Mouse (Mus musculus): ENCODE results near the gene Stx7. TPM values are rescaled to one million over a fixed set of nuclear protein-coding genes. Genes with fewer than 3 reads are reported as not detected.

Gene Stx7
- total RNA-seq, 2 experiments from 2014 or later, result 41.5 to 47.2 TPM

GRCm38 (mm10) chr10:24164909-24165304, 15.8 kb downstream of the Stx7 start:
- intact Hi-C loops (cut with DNase I), result no loop called here

GRCm38 (mm10) chr10:24165526-24166055, 16.5 kb downstream of the Stx7 start:
- intact Hi-C loops (cut with DNase I), result no loop called here
- DNase-seq (ENCODE audit: low spot score), result no peak

More at GRCm38 (mm10) chr10:24164909-24165304, 15.8 kb downstream of the Stx7 start:
- DNase-seq (ENCODE audit: low spot score), result no peak

GRCm38 (mm10) chr10:24167978-24168583, 19.0 kb downstream of the Stx7 start:
- intact Hi-C loops (cut with DNase I), result no loop called here
- no peak for DNase-seq (ENCODE audit: low spot score)

- no peak for DNase-seq (ENCODE audit: low spot score)
Measured at GRCm38 (mm10) chr10:24168854-24169253, 19.8 kb downstream of the Stx7 start.

GRCm38 (mm10) chr10:24171906-24172459, 22.9 kb downstream of the Stx7 start:
- intact Hi-C loops (cut with DNase I), result loop anchor here (2.0 kb wide), 1 partner anchor 125 kb away; no protein-coding TSS in a partner anchor
- no peak for DNase-seq (ENCODE audit: low spot score)

More at GRCm38 (mm10) chr10:24168854-24169253, 19.8 kb downstream of the Stx7 start:
- intact Hi-C loops (cut with DNase I), result no loop called here

- intact Hi-C loops (cut with DNase I), result loop anchor here (2.0 kb wide), 1 partner anchor 123 kb away; no protein-coding TSS in a partner anchor
- no peak for DNase-seq (ENCODE audit: low spot score)
Measured at GRCm38 (mm10) chr10:24173210-24174001, 24.3 kb downstream of the Stx7 start.

GRCm38 (mm10) chr10:24190392-24190791, 41.3 kb downstream of the Stx7 start:
- intact Hi-C loops (cut with DNase I), result loop anchor here (2.0 kb wide), 1 partner anchor 108 kb away; no protein-coding TSS in a partner anchor
- no peak for DNase-seq (ENCODE audit: low spot score)

- intact Hi-C loops (cut with DNase I), result loop anchor here (2.0 kb wide), 1 partner anchor 107 kb away; no protein-coding TSS in a partner anchor
Measured at GRCm38 (mm10) chr10:24191977-24192376, 42.9 kb downstream of the Stx7 start.

GRCm38 (mm10) chr10:24199303-24199702, 50.2 kb downstream of the Stx7 start:
- DNase-seq (ENCODE audit: low spot score), result no peak
- intact Hi-C loops (cut with DNase I), result no loop called here

More at GRCm38 (mm10) chr10:24191977-24192376, 42.9 kb downstream of the Stx7 start:
- DNase-seq (ENCODE audit: low spot score), result no peak

- intact Hi-C loops (cut with DNase I), result no loop called here
- no peak for DNase-seq (ENCODE audit: low spot score)
Measured at GRCm38 (mm10) chr10:24200099-24200498, 51.0 kb downstream of the Stx7 start.

GRCm38 (mm10) chr10:24210075-24210474, 61.0 kb downstream of the Stx7 start:
- DNase-seq (ENCODE audit: low spot score), result no peak
- intact Hi-C loops (cut with DNase I), result no loop called here

GRCm38 (mm10) chr10:24213297-24213696, 64.2 kb downstream of the Stx7 start:
- no peak for DNase-seq (ENCODE audit: low spot score)
- intact Hi-C loops (cut with DNase I), result no loop called here

GRCm38 (mm10) chr10:24217558-24218268, 68.6 kb downstream of the Stx7 start:
- intact Hi-C loops (cut with DNase I), result no loop called here
- DNase-seq (ENCODE audit: low spot score), result no peak

- DNase-seq (ENCODE audit: low spot score), result no peak
- intact Hi-C loops (cut with DNase I), result no loop called here
Measured at GRCm38 (mm10) chr10:24220931-24221330, 71.8 kb downstream of the Stx7 start.

- no peak for DNase-seq (ENCODE audit: low spot score)
- intact Hi-C loops (cut with DNase I), result no loop called here
Measured at GRCm38 (mm10) chr10:24222911-24223310, 73.8 kb downstream of the Stx7 start.

GRCm38 (mm10) chr10:24223449-24224143, 74.5 kb downstream of the Stx7 start, which contains the start of gene Moxd1:
Gene Moxd1 (plus strand): TSS chr10:24223517.
- DNase-seq (ENCODE audit: low spot score), result no peak
- intact Hi-C loops (cut with DNase I), result no loop called here

GRCm38 (mm10) chr10:24224591-24224990, 75.5 kb downstream of the Stx7 start:
- no peak for DNase-seq (ENCODE audit: low spot score)
- intact Hi-C loops (cut with DNase I), result no loop called here

GRCm38 (mm10) chr10:24228318-24229183, 79.4 kb downstream of the Stx7 start:
- no peak for DNase-seq (ENCODE audit: low spot score)
- intact Hi-C loops (cut with DNase I), result no loop called here
